Mouse (Mus musculus): Measurements from ENCODE around the gene Fam160a1. TPM values are rescaled to one million over a fixed set of nuclear protein-coding genes. Genes with fewer than 3 reads are reported as not detected.

The Fam160a1 gene
- 10 to 100 TPM; 47.7 to 50.4 TPM for total RNA-seq (2021)
- long read RNA-seq, experiment 1, full-length matches to known transcripts, result 6 of 35 reads
- long read RNA-seq, experiment 1, partial matches to known transcripts, result 5 of 35 reads
- long read RNA-seq, experiment 1, other reads (novel, unspliced or antisense), result 24 of 35 reads
- long read RNA-seq, experiment 2, full-length matches to known transcripts, result 8 of 35 reads
- long read RNA-seq, experiment 2, partial matches to known transcripts, result 2 of 35 reads
- long read RNA-seq, experiment 2, other reads (novel, unspliced or antisense), result 25 of 35 reads

- DNase-seq, result no peak
- intact Hi-C loops (cut with DNase I), result no loop called here
Measured at GRCm38 (mm10) chr3:85817191-85817590, at the start of gene Fam160a1. TSS of gene Fam160a1 (minus strand) at chr3:85817291.

- intact Hi-C loops (cut with DNase I), result loop anchor here (2.0 kb wide), 1 partner anchor 23 kb away; the partner anchor contains the start of genes Glt28d2 and Gm37240
- no peak for DNase-seq
Measured at GRCm38 (mm10) chr3:85863996-85864395, 46.9 kb upstream of the Fam160a1 start.

- intact Hi-C loops (cut with DNase I), result loop anchor here (2.0 kb wide), 1 partner anchor 24 kb away; the partner anchor contains the start of genes Glt28d2 and Gm37240
- no peak for DNase-seq
Measured at GRCm38 (mm10) chr3:85862886-85863285, 45.8 kb upstream of the Fam160a1 start.

GRCm38 (mm10) chr3:85860996-85861395 lies 43.9 kb upstream of the Fam160a1 start:
- intact Hi-C loops (cut with DNase I), result no loop called here
- no peak for DNase-seq

GRCm38 (mm10) chr3:85859311-85859710 lies 42.2 kb upstream of the Fam160a1 start:
- no peak for DNase-seq
- intact Hi-C loops (cut with DNase I), result no loop called here

GRCm38 (mm10) chr3:85858140-85859135 lies 41.3 kb upstream of the Fam160a1 start:
- peak; percentile 54 to 73 for DNase-seq
- intact Hi-C loops (cut with DNase I), result no loop called here

GRCm38 (mm10) chr3:85857083-85857482 lies 40.0 kb upstream of the Fam160a1 start:
- intact Hi-C loops (cut with DNase I), result no loop called here
- no peak for DNase-seq

- intact Hi-C loops (cut with DNase I), result no loop called here
- DNase-seq, result no peak
Measured at GRCm38 (mm10) chr3:85855947-85856346, 38.9 kb upstream of the Fam160a1 start.

GRCm38 (mm10) chr3:85855043-85855442 lies 38.0 kb upstream of the Fam160a1 start:
- no peak for DNase-seq
- intact Hi-C loops (cut with DNase I), result no loop called here

- intact Hi-C loops (cut with DNase I), result no loop called here
- no peak for DNase-seq
Measured at GRCm38 (mm10) chr3:85854143-85854542, 37.1 kb upstream of the Fam160a1 start.

GRCm38 (mm10) chr3:85853715-85854114 lies 36.6 kb upstream of the Fam160a1 start:
- DNase-seq, result no peak
- intact Hi-C loops (cut with DNase I), result no loop called here

GRCm38 (mm10) chr3:85850079-85850478 lies 33.0 kb upstream of the Fam160a1 start:
- DNase-seq, result no peak
- intact Hi-C loops (cut with DNase I), result no loop called here

GRCm38 (mm10) chr3:85846316-85846715 lies 29.2 kb upstream of the Fam160a1 start:
- DNase-seq, result no peak
- intact Hi-C loops (cut with DNase I), result no loop called here

GRCm38 (mm10) chr3:85845341-85845740 lies 28.2 kb upstream of the Fam160a1 start:
- no peak for DNase-seq
- intact Hi-C loops (cut with DNase I), result no loop called here

- intact Hi-C loops (cut with DNase I), result loop anchor here (5.0 kb wide), 1 partner anchor 44 kb away; the partner anchor contains the start of genes Glt28d2 and Gm37240
- DNase-seq, result peak; percentile 18 to 34
Measured at GRCm38 (mm10) chr3:85842881-85843218, 25.8 kb upstream of the Fam160a1 start.

GRCm38 (mm10) chr3:85842177-85842880 lies 25.2 kb upstream of the Fam160a1 start:
- intact Hi-C loops (cut with DNase I), result loop anchor here (5.0 kb wide), 1 partner anchor 45 kb away; the partner anchor contains the start of genes Glt28d2 and Gm37240
- peak in 1 of 2 experiments; percentile 21 for DNase-seq

GRCm38 (mm10) chr3:85841454-85842176 lies 24.5 kb upstream of the Fam160a1 start:
- intact Hi-C loops (cut with DNase I), result loop anchor here (5.0 kb wide), 1 partner anchor 46 kb away; the partner anchor contains the start of genes Glt28d2 and Gm37240
- DNase-seq, result no peak

GRCm38 (mm10) chr3:85833627-85834026 lies 16.5 kb upstream of the Fam160a1 start:
- intact Hi-C loops (cut with DNase I), result no loop called here
- DNase-seq, result no peak

- DNase-seq, result no peak
- intact Hi-C loops (cut with DNase I), result no loop called here
Measured at GRCm38 (mm10) chr3:85832490-85833155, 15.5 kb upstream of the Fam160a1 start.

Data from heart, postnatal 14 days (tissue).